Mouse (Mus musculus) cortical plate, adult 2 months (tissue): ENCODE measurements around the gene Cnot10. TPM values are rescaled to one million over a fixed set of nuclear protein-coding genes. Genes with fewer than 3 reads are reported as not detected.

Experiments
- H3K27ac ChIP-seq: fragments of 200-500 bp; 2 replicates; pipeline ENCODE4 v1.5.1; 2012; ENCODE audit warnings: low read length, control low read depth, inconsistent platforms; ENCODE audit not compliant: insufficient read depth
- H3K4me1 ChIP-seq: fragments of 200-500 bp; 2 replicates; pipeline ENCODE4 v1.6.1; 2011; ENCODE audit warnings: low read length; ENCODE audit not compliant: control insufficient read depth, insufficient read depth
- H3K4me3 ChIP-seq: fragments of 200-500 bp; 2 replicates; pipeline ENCODE4 v1.5.1; 2011; ENCODE audit warnings: mild to moderate bottlenecking, low read length, control low read depth; ENCODE audit not compliant: insufficient read depth
- CTCF ChIP-seq: fragments of 200-500 bp; IDR thresholded peaks from 2 replicates; pipeline ENCODE4 v1.5.1; 2011; ENCODE audit warnings: mild to moderate bottlenecking, control low read depth, low read length; ENCODE audit not compliant: insufficient read depth; ENCODE audit errors: extremely low read depth
- POLR2A ChIP-seq: fragments of 200-500 bp; IDR thresholded peaks from 2 replicates; pipeline ENCODE4 v1.6.1; 2011; ENCODE audit warnings: mild to moderate bottlenecking, low read length, control low read depth; ENCODE audit not compliant: insufficient read depth; ENCODE audit errors: extremely low read depth
- polyA plus RNA-seq: library from polyadenylated mRNA; depleted of rRNA; stranded (reverse); fragments of >200 nt; gene quantifications from 2 replicates; pipeline ENCODE4 v1.2.3, GENCODE M21; 2012; rRNA removed

Cnot10 gene
- polyA plus RNA-seq, result 82.6 and 83.9 TPM in 2 replicates

- H3K4me3 ChIP-seq, result peak within 1 kb of the TSS; percentile 62
- H3K27ac ChIP-seq, result peak within 1 kb of the TSS; percentile 30; the same call in 1 of the 2 replicates
- peaks cover 2% of the 10 kb centered on the region for H3K4me1 ChIP-seq
- TF ChIP-seq CTCF (no peak), POLR2A (peak; percentile 61; the same call in 1 of the 2 replicates)
Measured at GRCm38 (mm10) chr9:114639839-114640646, at the start of gene Cnot10. Gene Cnot10, minus strand, starts transcription at chr9:114640184.

GRCm38 (mm10) chr9:114688953-114689407 lies 49.0 kb upstream of the Cnot10 start:
- TF ChIP-seq CTCF (no peak), POLR2A (no peak)
- peak overlapping the region; percentile 98 for H3K27ac ChIP-seq
- H3K4me1 ChIP-seq, result peaks cover 2% of the 10 kb centered on the region; the same call in 1 of the 2 replicates
- peak overlapping the region; percentile 79 for H3K4me3 ChIP-seq

GRCm38 (mm10) chr9:114688252-114688952 lies 48.4 kb upstream of the Cnot10 start, which contains the start of gene Dync1li1:
Gene Dync1li1, plus strand, starts transcription at chr9:114688790.
- TF ChIP-seq CTCF (no peak), POLR2A (peak; percentile 97)

GRCm38 (mm10) chr9:114687639-114688038 lies 47.7 kb upstream of the Cnot10 start:
- Histone ChIP-seq H3K27ac (no peak overlapping the region), H3K4me1 (peaks cover 2% of the 10 kb centered on the region; the same call in 1 of the 2 replicates), H3K4me3 (peak overlapping the region; percentile 79; the same call in 1 of the 2 replicates)
- TF ChIP-seq CTCF, result no peak
- no peak for TF ChIP-seq POLR2A

More at GRCm38 (mm10) chr9:114688252-114688952, 48.4 kb upstream of the Cnot10 start, which contains the start of gene Dync1li1:
- Histone ChIP-seq H3K4me1 (peaks cover 2% of the 10 kb centered on the region; the same call in 1 of the 2 replicates), H3K27ac (peak within 1 kb of the TSS; percentile 98), H3K4me3 (peak within 1 kb of the TSS; percentile 79)

- H3K4me3 ChIP-seq, result no peak overlapping the region
- H3K27ac ChIP-seq, result no peak overlapping the region
- TF ChIP-seq CTCF (no peak), POLR2A (no peak)
- peaks cover 2% of the 10 kb centered on the region; the same call in 1 of the 2 replicates for H3K4me1 ChIP-seq
Measured at GRCm38 (mm10) chr9:114686245-114686644, 46.3 kb upstream of the Cnot10 start.

- Histone ChIP-seq H3K27ac (no peak overlapping the region), H3K4me3 (no peak overlapping the region), H3K4me1 (no peaks in the 10 kb centered on the region)
- TF ChIP-seq POLR2A (no peak), CTCF (no peak)
Measured at GRCm38 (mm10) chr9:114682193-114682592, 42.2 kb upstream of the Cnot10 start.

GRCm38 (mm10) chr9:114680531-114680930 lies 40.5 kb upstream of the Cnot10 start:
- Histone ChIP-seq H3K4me3 (no peak overlapping the region), H3K27ac (no peak overlapping the region), H3K4me1 (no peaks in the 10 kb centered on the region)
- no peak for TF ChIP-seq CTCF
- no peak for TF ChIP-seq POLR2A

- no peak overlapping the region for H3K4me3 ChIP-seq
- H3K27ac ChIP-seq, result no peak overlapping the region
- no peaks in the 10 kb centered on the region for H3K4me1 ChIP-seq
- TF ChIP-seq POLR2A (no peak), CTCF (no peak)
Measured at GRCm38 (mm10) chr9:114679944-114680343, 40.0 kb upstream of the Cnot10 start.

GRCm38 (mm10) chr9:114678576-114678975 lies 38.6 kb upstream of the Cnot10 start:
- Histone ChIP-seq H3K4me1 (no peaks in the 10 kb centered on the region), H3K27ac (no peak overlapping the region), H3K4me3 (no peak overlapping the region)
- TF ChIP-seq CTCF (no peak), POLR2A (no peak)
